Mouse (Mus musculus): ENCODE results near the gene Rab5if.
"Not testable (repeated sequence)": the region's sequence is repeated elsewhere in the genome, so short reads cannot be mapped to it uniquely, and the experiment has no call there.

DNA sequence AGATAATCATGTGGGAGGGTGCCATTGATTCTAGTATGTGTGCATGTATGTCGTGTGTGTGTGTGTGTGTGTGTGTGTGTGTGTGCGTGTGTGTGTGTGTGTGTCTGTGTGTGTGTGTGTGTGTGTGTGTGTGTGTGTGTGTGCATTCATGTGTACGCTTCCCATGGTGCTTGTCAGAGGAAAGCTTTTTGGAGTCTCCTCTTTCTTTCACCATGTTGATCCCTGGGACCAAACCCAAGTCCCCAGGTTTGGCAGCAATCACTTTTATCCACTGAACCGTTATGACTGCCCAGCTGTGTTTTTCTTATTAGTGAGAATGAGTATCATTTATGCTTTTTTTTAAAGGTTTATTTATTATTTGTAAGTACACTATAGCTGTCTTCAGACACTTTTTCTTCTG, 39.5 kb downstream of the Rab5if start:
- not testable (repeated sequence) for TF ChIP-seq CTCF (conservative IDR thresholded peaks at IDR 0.05; ENCODE audit: low read length); NANOG (IDR thresholded peaks at IDR 0.05; ENCODE audit: borderline replicate concordance, low read length)

All from E14TG2a.4 (cell line).